Mouse (Mus musculus) heart, adult 2 months (tissue): ENCODE results near the gene Gm49405.

Experiments
- CTCF ChIP-seq: fragments of 200-600 bp; IDR thresholded peaks from 2 replicates; pipeline ENCODE4 v1.8.1; 2022; ENCODE audit warnings: antibody characterized with exemption, mild to moderate bottlenecking, moderate library complexity
- POLR2A ChIP-seq: fragments of 200-500 bp; IDR thresholded peaks from 2 replicates; pipeline ENCODE4 v1.6.1; 2011; ENCODE audit warnings: mild to moderate bottlenecking, low read depth, low read length, control low read depth; ENCODE audit not compliant: insufficient read depth

DNA sequence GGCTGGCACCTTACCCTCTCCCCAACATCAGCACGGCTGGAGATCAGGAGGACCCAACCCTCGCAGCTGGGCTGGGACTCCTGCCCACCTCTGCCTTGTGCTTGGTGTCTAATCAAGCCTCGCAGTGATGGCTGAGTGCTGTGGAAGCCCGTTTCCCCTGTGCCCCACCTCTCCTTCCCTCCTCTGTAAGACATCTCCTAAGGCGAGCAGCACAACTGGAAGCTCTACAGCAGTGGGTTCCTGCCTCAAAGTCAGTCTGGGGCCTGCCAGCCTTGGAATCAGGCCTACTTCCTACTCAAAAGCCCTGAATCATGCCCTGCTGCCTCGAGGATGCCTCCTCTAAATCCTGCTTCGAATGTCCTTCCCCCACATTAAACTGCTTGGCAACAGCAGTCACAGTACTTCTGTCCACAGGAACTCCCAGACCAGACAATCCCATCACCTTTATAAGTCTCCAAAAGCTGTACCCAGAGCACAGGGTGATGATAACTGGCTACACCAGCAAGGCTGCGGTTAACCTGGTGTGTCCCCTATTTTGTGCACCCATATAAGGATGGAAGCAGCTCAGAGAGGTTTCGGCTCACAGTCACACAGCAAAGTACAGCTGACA, 1.2 kb upstream of the Gm49405 start:
- TF ChIP-seq POLR2A (no peak), CTCF (no peak)
